Mouse (Mus musculus) right cerebral cortex, adult 18-20 months (tissue): ENCODE measurements around the gene Ehbp1.

Experiments used
- DNase-seq: peaks from one replicate; pipeline ENCODE4 v3.0.0; 2022; ENCODE audit warnings: mixed read lengths

The Ehbp1 gene

GRCm38 (mm10) chr11:21999396-22000315 lies 342.4 kb downstream of the Ehbp1 start:
- no peak for DNase-seq

- no peak for DNase-seq
Observed at GRCm38 (mm10) chr11:21998141-21999047, 343.7 kb downstream of the Ehbp1 start.

- DNase-seq, result no peak
Observed at GRCm38 (mm10) chr11:21997561-21998140, 344.4 kb downstream of the Ehbp1 start.

- DNase-seq, result peak; percentile 18
Observed at GRCm38 (mm10) chr11:21996661-21997560, 345.2 kb downstream of the Ehbp1 start.

- no peak for DNase-seq
Observed at GRCm38 (mm10) chr11:21996325-21996647, 345.8 kb downstream of the Ehbp1 start.

GRCm38 (mm10) chr11:21995534-21996324 lies 346.4 kb downstream of the Ehbp1 start:
- DNase-seq, result no peak

GRCm38 (mm10) chr11:21994377-21995370 lies 347.4 kb downstream of the Ehbp1 start:
- no peak for DNase-seq

- DNase-seq, result no peak
Observed at GRCm38 (mm10) chr11:21993597-21994376, 348.3 kb downstream of the Ehbp1 start.

- no peak for DNase-seq
Observed at GRCm38 (mm10) chr11:21992761-21993596, 349.1 kb downstream of the Ehbp1 start.

GRCm38 (mm10) chr11:21988398-21988946 lies 353.6 kb downstream of the Ehbp1 start:
- DNase-seq, result no peak

GRCm38 (mm10) chr11:21985118-21985517 lies 357.0 kb downstream of the Ehbp1 start:
- no peak for DNase-seq

GRCm38 (mm10) chr11:21974005-21974531 lies 368.0 kb downstream of the Ehbp1 start:
- no peak for DNase-seq

- DNase-seq, result no peak
Observed at GRCm38 (mm10) chr11:21973597-21973996, 368.5 kb downstream of the Ehbp1 start.

- no peak for DNase-seq
Observed at GRCm38 (mm10) chr11:21968922-21969321, 373.2 kb downstream of the Ehbp1 start.
